Mouse (Mus musculus) testis, adult 2 months (tissue): Measurements from ENCODE around the gene Phykpl.

Source experiments
- CTCF ChIP-seq: fragments of 200-500 bp; IDR thresholded peaks from 2 replicates; pipeline ENCODE4 v1.5.1; 2012; ENCODE audit warnings: low read depth, mild to moderate bottlenecking, inconsistent platforms, low read length, moderate library complexity; ENCODE audit not compliant: control insufficient read depth, insufficient read depth, insufficient replicate concordance
- POLR2A ChIP-seq: fragments of 200-500 bp; IDR thresholded peaks from 2 replicates; pipeline ENCODE4 v1.6.1; 2012; ENCODE audit warnings: low read depth, mild to moderate bottlenecking, inconsistent platforms, low read length, moderate library complexity; ENCODE audit not compliant: control insufficient read depth

DNA sequence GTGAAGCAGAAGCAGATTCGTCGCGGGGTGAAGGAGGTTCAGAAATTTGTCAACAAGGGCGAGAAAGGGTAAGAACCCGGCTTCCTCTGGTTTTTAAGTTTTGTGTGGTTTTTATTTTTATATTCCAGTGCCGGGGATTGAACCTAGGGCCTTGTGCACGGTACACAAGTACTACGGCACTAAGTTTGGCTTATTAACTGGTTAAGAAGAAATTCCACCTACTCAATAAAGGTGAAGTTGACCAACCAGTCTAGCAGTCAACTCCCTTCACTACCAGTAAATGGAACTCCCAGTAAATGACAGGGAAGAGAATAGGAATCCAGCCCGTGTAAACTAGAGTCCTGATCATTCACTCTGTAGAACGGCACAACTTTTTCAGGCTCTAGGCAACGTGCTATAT is 35.5 kb downstream of the Phykpl start:
- TF ChIP-seq CTCF (no peak), POLR2A (no peak)
